Mouse (Mus musculus) embryonic facial prominence, embryonic 15.5 days (tissue): Measurements from ENCODE around the gene Dnajc16. TPM values are rescaled to one million over a fixed set of nuclear protein-coding genes. Genes with fewer than 3 reads are reported as not detected.

ENCODE experiments used
- ATAC-seq: fragments of 200-750 bp; cut with Nextera tagmentation; 2 replicates; pipeline ENCODE4 v1.8.0; 2017; ENCODE audit warnings: low read depth, moderate TSS enrichment; ENCODE audit not compliant: insufficient number of reproducible peaks, low FRiP score, low TSS enrichment
- H3K27ac ChIP-seq: fragments of 300-500 bp; sonication (generic); replicated peaks from 2 replicates; pipeline ENCODE4 v1.5.1; 2015; ENCODE audit warnings: mild to moderate bottlenecking, inconsistent platforms
- H3K27me3 ChIP-seq: fragments of 300-500 bp; sonication (generic); 2 replicates; pipeline ENCODE4 v1.6.1; 2015; ENCODE audit warnings: inconsistent platforms
- H3K36me3 ChIP-seq: fragments of 300-500 bp; sonication (generic); 2 replicates; pipeline ENCODE4 v1.6.1; 2015; ENCODE audit warnings: mild to moderate bottlenecking, inconsistent platforms
- H3K4me1 ChIP-seq: fragments of 300-500 bp; sonication (generic); 2 replicates; pipeline ENCODE4 v1.6.1; 2015; ENCODE audit warnings: inconsistent platforms
- H3K4me2 ChIP-seq: fragments of 300-500 bp; sonication (generic); replicated peaks from 2 replicates; pipeline ENCODE4 v1.6.1; 2015; ENCODE audit warnings: mild to moderate bottlenecking, inconsistent platforms
- H3K4me3 ChIP-seq: fragments of 300-500 bp; sonication (generic); replicated peaks from 2 replicates; pipeline ENCODE4 v1.5.1; 2015; ENCODE audit warnings: mild to moderate bottlenecking, inconsistent platforms
- H3K9ac ChIP-seq: fragments of 300-500 bp; sonication (generic); 2 replicates; pipeline ENCODE4 v1.6.1; 2015; ENCODE audit warnings: inconsistent platforms
- H3K9me3 ChIP-seq: fragments of 300-500 bp; sonication (generic); replicated peaks from 2 replicates; pipeline ENCODE4 v1.6.1; 2016; ENCODE audit warnings: inconsistent platforms
- WGBS: fragments of 180-500 bp; shearing (Covaris S2); methylation state at CpG from one replicate; pipeline ENCODE4 v1.1.7; 2015; 5-methylcytosine and 5-hydroxymethylcytosine counted together
- polyA plus RNA-seq: library from polyadenylated mRNA; unstranded; fragments of >200 nt; fragmentation: Nextera tagmentation; extraction: Ambion mirVana; gene quantifications from 2 replicates; pipeline ENCODE4 v1.2.1, GENCODE M21; 2015

The Dnajc16 gene
- 4.8 and 5.0 TPM in 2 replicates for polyA plus RNA-seq

DNA sequence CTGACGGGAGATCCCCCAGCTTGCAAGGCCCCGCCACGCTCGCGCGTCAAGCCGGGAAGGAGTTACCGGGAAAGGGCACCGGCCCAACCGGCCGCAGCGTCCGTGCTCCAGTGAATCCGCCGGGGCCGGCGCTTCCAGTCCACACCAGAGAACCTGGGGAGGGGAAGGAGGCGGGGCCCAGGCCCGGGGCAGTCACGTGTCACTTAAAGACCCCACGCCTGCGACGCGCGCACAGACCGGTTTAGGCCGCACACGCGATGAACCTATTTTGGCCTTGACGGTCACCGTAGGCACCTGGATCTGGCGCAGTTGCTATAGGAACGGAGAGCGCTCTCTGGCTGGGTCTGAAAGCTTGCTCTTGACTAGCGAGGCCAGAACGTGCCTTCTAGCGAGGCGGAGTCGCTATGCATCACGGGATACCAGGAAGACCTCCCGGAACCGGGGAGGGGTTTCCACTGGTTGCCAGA is at the start of gene Dnajc16:
Dnajc16 (minus strand) TSS at position 408 of the 467 bp plus-strand sequence.
- Histone ChIP-seq H3K4me3 (peak within 1 kb of the TSS; percentile 97), H3K4me2 (peak within 1 kb of the TSS; percentile 76), H3K4me1 (peaks cover 28% of the 10 kb centered on the region), H3K27me3 (no peaks in the 10 kb centered on the region), H3K27ac (peak within 1 kb of the TSS; percentile 78), H3K9me3 (no peaks in the 10 kb centered on the region), H3K9ac (peak within 1 kb of the TSS; percentile 87), H3K36me3 (0 out of 2 replicates have a peak, but pooled peaks cover 7% of the 10 kb centered on the region)
- WGBS: under 1% methylated on average over 42 of the region's 42 CpGs
- peak; percentile 91 for ATAC-seq

DNA sequence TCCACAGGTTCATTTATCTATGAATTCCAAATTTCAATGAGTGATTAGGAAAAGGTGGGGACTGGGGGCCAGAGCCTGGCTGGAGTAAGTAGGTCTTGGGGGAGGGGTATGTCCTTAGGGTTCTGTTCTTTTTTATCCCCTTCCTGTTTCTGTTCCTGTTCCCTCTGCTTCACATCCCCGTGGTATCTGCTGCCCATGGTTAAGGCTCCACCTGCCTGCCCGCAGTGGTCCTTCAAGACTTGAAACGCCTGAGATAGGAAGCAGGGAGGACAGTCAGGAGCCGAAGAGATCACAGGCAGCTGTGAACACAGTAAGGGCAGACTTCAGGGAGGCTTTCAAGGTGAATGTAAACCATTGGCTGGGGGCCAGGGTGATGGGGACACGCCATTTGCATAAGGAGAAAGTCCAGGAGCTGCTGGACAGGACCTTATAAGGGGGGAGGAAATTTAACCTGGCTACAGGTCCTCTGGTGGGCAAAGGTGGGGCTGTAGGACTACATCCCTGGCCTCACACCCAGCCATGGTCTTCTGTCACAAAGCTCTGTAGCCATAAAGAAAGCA is 43.9 kb upstream of the Dnajc16 start:
- Histone ChIP-seq H3K4me2 (no peak overlapping the region), H3K4me1 (0 out of 2 replicates have a peak, but pooled peaks cover 3% of the 10 kb centered on the region), H3K36me3 (no peaks in the 10 kb centered on the region), H3K9me3 (no peaks in the 10 kb centered on the region), H3K27me3 (no peaks in the 10 kb centered on the region), H3K4me3 (no peak overlapping the region), H3K27ac (no peak overlapping the region), H3K9ac (no peak overlapping the region)
- 69% methylated on average over 5 of the region's 5 CpGs for WGBS
- no peak for ATAC-seq

DNA sequence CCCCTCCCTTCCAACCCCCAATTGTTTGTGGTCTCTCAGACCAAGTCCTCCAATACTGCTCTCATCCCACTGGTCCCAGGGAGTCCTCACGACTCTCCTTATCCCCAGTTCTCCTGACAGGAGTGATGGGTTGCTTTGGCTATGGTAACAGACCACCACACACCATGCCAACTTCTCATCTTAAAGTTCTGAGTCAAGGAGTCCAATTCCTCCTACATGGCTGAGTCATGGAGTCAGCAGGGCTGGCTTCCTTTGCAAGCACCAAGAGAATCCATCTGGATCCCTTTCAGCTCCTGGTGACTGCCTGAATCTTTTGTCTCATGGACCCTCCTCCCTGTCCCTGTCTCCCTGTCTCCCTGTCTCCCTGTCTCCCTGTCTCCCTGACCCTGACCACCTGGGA is 43.2 kb upstream of the Dnajc16 start:
- no peak overlapping the region for H3K27ac ChIP-seq
- no peaks in the 10 kb centered on the region for H3K36me3 ChIP-seq
- H3K4me2 ChIP-seq: no peak overlapping the region
- WGBS: 32% methylated on average over 1 of the region's 1 CpGs
- no peaks in the 10 kb centered on the region for H3K9me3 ChIP-seq
- 0 out of 2 replicates have a peak, but pooled peaks cover 3% of the 10 kb centered on the region for H3K4me1 ChIP-seq
- H3K9ac ChIP-seq: no peak overlapping the region
- ATAC-seq: no peak
- H3K4me3 ChIP-seq: no peak overlapping the region
- H3K27me3 ChIP-seq: no peaks in the 10 kb centered on the region

DNA sequence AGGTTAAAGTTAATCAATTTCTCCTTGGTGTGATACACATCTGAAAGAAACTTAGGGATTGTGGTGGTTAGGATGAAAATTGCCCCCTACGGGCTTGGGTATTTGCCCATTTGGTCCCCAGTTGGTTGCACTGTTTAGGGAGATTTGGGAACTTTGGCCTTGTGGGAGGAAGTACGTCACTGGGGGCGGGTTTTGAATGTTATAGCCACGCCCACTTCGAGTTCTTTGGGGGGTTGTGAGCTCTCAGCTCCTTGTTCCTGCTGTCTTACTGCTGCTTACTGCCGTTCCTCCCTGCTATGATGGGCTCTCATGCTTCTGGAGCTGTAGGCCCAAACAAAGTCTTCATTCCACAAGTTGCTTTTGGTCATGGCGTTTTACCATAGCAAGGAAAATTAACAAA is 40.6 kb upstream of the Dnajc16 start:
- Histone ChIP-seq H3K27ac (no peak overlapping the region), H3K4me2 (no peak overlapping the region), H3K9me3 (no peaks in the 10 kb centered on the region), H3K27me3 (no peaks in the 10 kb centered on the region), H3K4me1 (0 out of 2 replicates have a peak, but pooled peaks cover 3% of the 10 kb centered on the region), H3K4me3 (no peak overlapping the region), H3K36me3 (no peaks in the 10 kb centered on the region), H3K9ac (no peak overlapping the region)
- 77% methylated on average over 7 of the region's 7 CpGs for WGBS
- ATAC-seq: no peak

GRCm38 (mm10) chr4:141830381-141830780 is 39.6 kb upstream of the Dnajc16 start:
- no peak overlapping the region for H3K9ac ChIP-seq
- no peaks in the 10 kb centered on the region for H3K27me3 ChIP-seq
- ATAC-seq: no peak
- H3K27ac ChIP-seq: no peak overlapping the region
- H3K36me3 ChIP-seq: no peaks in the 10 kb centered on the region
- H3K4me2 ChIP-seq: no peak overlapping the region
- WGBS: 33% methylated on average over 11 of the region's 11 CpGs
- no peaks in the 10 kb centered on the region for H3K9me3 ChIP-seq
- H3K4me1 ChIP-seq: 0 out of 2 replicates have a peak, but pooled peaks cover 3% of the 10 kb centered on the region
- H3K4me3 ChIP-seq: no peak overlapping the region

DNA sequence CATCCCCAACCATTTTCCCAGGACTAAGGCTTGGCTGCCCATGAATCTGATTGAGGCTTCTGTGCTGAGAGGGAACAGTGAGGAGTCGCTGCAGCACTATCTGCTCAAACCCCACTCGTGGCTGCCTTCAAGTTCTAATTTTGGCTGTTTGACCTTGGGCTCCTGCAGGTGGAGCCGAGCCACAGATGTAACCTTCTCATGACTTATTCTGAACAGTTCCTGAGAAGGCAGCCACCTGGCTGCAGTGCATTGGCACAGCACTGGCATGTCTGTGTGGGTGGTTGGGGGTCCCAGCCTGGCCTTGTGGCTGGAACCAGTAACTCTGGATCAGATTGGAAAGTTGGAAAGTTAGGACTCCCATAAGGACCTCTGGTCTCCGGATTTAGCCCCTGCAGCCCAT is 37.4 kb upstream of the Dnajc16 start:
- Histone ChIP-seq H3K36me3 (no peaks in the 10 kb centered on the region), H3K27me3 (no peaks in the 10 kb centered on the region), H3K4me3 (no peak overlapping the region), H3K27ac (no peak overlapping the region), H3K9ac (no peak overlapping the region), H3K9me3 (no peaks in the 10 kb centered on the region), H3K4me2 (no peak overlapping the region), H3K4me1 (0 out of 2 replicates have a peak, but pooled peaks cover 3% of the 10 kb centered on the region)
- ATAC-seq: no peak
- WGBS: 65% methylated on average over 4 of the region's 4 CpGs

- no peak for ATAC-seq
- no peaks in the 10 kb centered on the region for H3K27me3 ChIP-seq
- no peak overlapping the region for H3K27ac ChIP-seq
- no peak overlapping the region for H3K9ac ChIP-seq
- H3K4me1 ChIP-seq: 0 out of 2 replicates have a peak, but pooled peaks cover 3% of the 10 kb centered on the region
- H3K4me2 ChIP-seq: no peak overlapping the region
- H3K4me3 ChIP-seq: no peak overlapping the region
- no peaks in the 10 kb centered on the region for H3K9me3 ChIP-seq
- no peaks in the 10 kb centered on the region for H3K36me3 ChIP-seq
- 82% methylated on average over 2 of the region's 2 CpGs for WGBS
Measured at GRCm38 (mm10) chr4:141827401-141827800, 36.7 kb upstream of the Dnajc16 start.

DNA sequence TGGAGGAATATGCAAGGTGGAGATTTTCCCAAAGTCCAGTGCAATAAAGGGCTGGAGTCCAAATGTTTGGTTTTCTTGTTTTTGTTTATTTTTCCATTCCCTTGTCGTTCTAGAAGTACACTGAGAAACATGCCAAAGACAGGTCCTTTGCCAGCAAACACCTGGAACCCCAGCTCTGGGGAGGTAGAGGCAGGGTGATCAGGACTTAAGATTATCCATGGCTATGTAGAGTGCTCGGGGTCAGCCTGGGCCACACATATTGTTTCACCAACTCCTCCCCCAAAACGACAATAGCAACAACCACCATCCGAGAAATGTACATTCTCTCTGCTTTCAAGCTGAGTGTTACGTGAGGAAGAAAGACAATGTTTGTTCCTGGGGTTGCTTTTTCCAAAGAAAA is 35.3 kb upstream of the Dnajc16 start, which contains the start of gene Cela2a:
Cela2a (minus strand) TSS at position 101 of the 400 bp plus-strand sequence.
- Histone ChIP-seq H3K4me2 (no peak within 1 kb of the TSS), H3K9me3 (no peaks in the 10 kb centered on the region), H3K36me3 (no peaks in the 10 kb centered on the region), H3K4me1 (0 out of 2 replicates have a peak, but pooled peaks cover 3% of the 10 kb centered on the region), H3K9ac (no peak within 1 kb of the TSS), H3K4me3 (no peak within 1 kb of the TSS), H3K27me3 (no peaks in the 10 kb centered on the region), H3K27ac (no peak within 1 kb of the TSS)
- no peak for ATAC-seq
- WGBS: 57% methylated on average over 5 of the region's 5 CpGs

- Histone ChIP-seq H3K36me3 (no peaks in the 10 kb centered on the region), H3K9ac (no peak overlapping the region), H3K27ac (no peak overlapping the region), H3K27me3 (no peaks in the 10 kb centered on the region), H3K9me3 (no peaks in the 10 kb centered on the region), H3K4me1 (no peaks in the 10 kb centered on the region), H3K4me3 (no peak overlapping the region), H3K4me2 (no peak overlapping the region)
- ATAC-seq: no peak
- WGBS: 62% methylated on average over 3 of the region's 3 CpGs
Measured at GRCm38 (mm10) chr4:141822979-141823378, 32.2 kb upstream of the Dnajc16 start.

- no peak for ATAC-seq
- H3K27me3 ChIP-seq: no peaks in the 10 kb centered on the region
- H3K9me3 ChIP-seq: no peaks in the 10 kb centered on the region
- no peak overlapping the region for H3K9ac ChIP-seq
- H3K4me3 ChIP-seq: no peak overlapping the region
- H3K4me2 ChIP-seq: no peak overlapping the region
- no peaks in the 10 kb centered on the region for H3K4me1 ChIP-seq
- no peaks in the 10 kb centered on the region for H3K36me3 ChIP-seq
- H3K27ac ChIP-seq: no peak overlapping the region
- 73% methylated on average over 10 of the region's 10 CpGs for WGBS
Measured at GRCm38 (mm10) chr4:141822089-141822488, 31.4 kb upstream of the Dnajc16 start.

- Histone ChIP-seq H3K27ac (no peak overlapping the region), H3K36me3 (no peaks in the 10 kb centered on the region), H3K9me3 (no peaks in the 10 kb centered on the region), H3K4me3 (no peak overlapping the region), H3K4me1 (no peaks in the 10 kb centered on the region), H3K4me2 (no peak overlapping the region), H3K9ac (no peak overlapping the region), H3K27me3 (no peaks in the 10 kb centered on the region)
- WGBS: 57% methylated on average over 3 of the region's 3 CpGs
- ATAC-seq: no peak
Measured at GRCm38 (mm10) chr4:141821178-141821577, 30.4 kb upstream of the Dnajc16 start.

DNA sequence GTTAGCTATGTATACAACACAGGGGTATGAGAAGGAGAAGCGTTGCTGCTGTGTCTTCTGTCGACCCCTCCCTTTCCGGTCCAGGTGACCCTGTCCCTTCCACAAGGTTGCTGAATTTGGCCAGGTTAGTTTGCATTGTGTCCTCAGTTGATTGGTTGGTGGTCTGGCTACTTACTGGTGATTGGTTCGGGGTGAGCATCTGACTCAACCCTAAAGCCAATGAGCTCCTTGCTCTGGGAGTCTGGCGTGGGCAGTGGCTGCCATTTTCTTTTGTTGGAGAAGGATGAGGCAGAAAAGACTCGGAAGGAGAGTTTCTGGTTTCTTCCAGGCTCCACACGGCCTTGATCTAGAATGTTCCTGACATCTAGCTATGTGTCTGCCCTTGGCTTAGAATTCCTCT is 28.6 kb upstream of the Dnajc16 start:
- no peak overlapping the region for H3K9ac ChIP-seq
- 0 out of 2 replicates have a peak, but pooled peaks cover 3% of the 10 kb centered on the region for H3K36me3 ChIP-seq
- H3K9me3 ChIP-seq: no peaks in the 10 kb centered on the region
- no peak overlapping the region for H3K4me2 ChIP-seq
- no peaks in the 10 kb centered on the region for H3K4me1 ChIP-seq
- ATAC-seq: no peak
- no peaks in the 10 kb centered on the region for H3K27me3 ChIP-seq
- 90% methylated on average over 7 of the region's 7 CpGs for WGBS
- H3K27ac ChIP-seq: no peak overlapping the region
- no peak overlapping the region for H3K4me3 ChIP-seq
